ENCODE assay signal across 45 mouse cellular contexts in the genomic region with DNA sequence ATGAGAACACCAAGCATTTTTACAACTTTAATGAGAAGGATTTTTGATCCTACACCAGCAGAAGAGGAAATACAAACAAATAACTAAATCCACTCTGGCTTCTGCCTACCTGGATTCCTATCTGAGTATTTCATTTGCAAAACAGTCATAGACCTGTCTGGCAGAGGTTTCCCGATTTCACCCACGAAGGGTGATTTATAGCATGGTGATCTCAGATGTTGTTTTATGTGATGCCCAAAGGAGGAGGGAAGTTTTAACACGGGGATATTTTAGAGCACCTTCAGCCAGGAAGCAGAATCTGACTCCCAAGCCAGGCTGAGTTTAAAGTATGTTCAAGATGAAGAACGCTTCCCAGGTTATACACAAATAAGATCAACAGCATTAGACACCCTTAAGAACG. TPM values are rescaled to one million over a fixed set of nuclear protein-coding genes. Genes with fewer than 3 reads are reported as not detected.
"Had no signal": no experiment of that assay in that cellular context is flagged by ENCODE, and none has a peak within 500 bp of the region (broad histone marks: within the 10 kb centered on the region; RNA-seq: fewer than 3 reads in every experiment).

No protein-coding gene starts in this region.

- DNase-seq: left cerebral cortex, postnatal 4 days; liver; liver, embryonic 13.5 days; liver, postnatal 0 days; lung, adult 18-20 months; lung, adult 2 months; lung, embryonic 14.5 days; lung, postnatal 10 days; lung, postnatal 14 days; lung, postnatal 36 days; lung, postnatal 4 days; midbrain, embryonic 14.5 days had no signal

RNA-seq across cellular contexts. Expression of a gene that starts 13.4 kb away (rescaled TPM):
- total RNA-seq: left cerebral cortex, postnatal 10 days; left cerebral cortex, postnatal 14 days; left cerebral cortex, postnatal 25 days; left cerebral cortex, postnatal 36 days; left cerebral cortex, postnatal 4 days; megakaryocyte progenitor cell, adult 5-6 weeks; megakaryocyte, adult 5-6 weeks; megakaryocyte-erythroid progenitor cell, adult 5-6 weeks; midbrain, postnatal 0 days; monocyte, adult 5-6 weeks had no signal
- polyA plus RNA-seq: limb, embryonic 10.5 days; limb, embryonic 11.5 days; limb, embryonic 12.5 days; limb, embryonic 13.5 days; limb, embryonic 14.5 days; limb, embryonic 15.5 days; liver, embryonic 11.5 days; liver, embryonic 12.5 days; liver, embryonic 13.5 days; liver, embryonic 14.5 days; liver, embryonic 15.5 days; liver, embryonic 16.5 days; liver, postnatal 0 days; lung, adult 2 months; lung, embryonic 14.5 days; lung, embryonic 15.5 days; lung, embryonic 16.5 days; lung, postnatal 0 days; macrophage; midbrain, embryonic 10.5 days; midbrain, embryonic 11.5 days; midbrain, embryonic 12.5 days; midbrain, embryonic 13.5 days; midbrain, embryonic 14.5 days; midbrain, embryonic 15.5 days; midbrain, embryonic 16.5 days; midbrain, postnatal 0 days; myocyte; neural tube, embryonic 11.5 days; neural tube, embryonic 12.5 days had no signal

RNA-seq across cellular contexts. Expression of a gene that starts 46.5 kb away (rescaled TPM):
- total RNA-seq: left cerebral cortex, postnatal 10 days; left cerebral cortex, postnatal 14 days; left cerebral cortex, postnatal 25 days; left cerebral cortex, postnatal 36 days; left cerebral cortex, postnatal 4 days; megakaryocyte progenitor cell, adult 5-6 weeks; megakaryocyte, adult 5-6 weeks; megakaryocyte-erythroid progenitor cell, adult 5-6 weeks; midbrain, postnatal 0 days; monocyte, adult 5-6 weeks had no signal
- polyA plus RNA-seq: limb, embryonic 10.5 days; limb, embryonic 11.5 days; limb, embryonic 12.5 days; limb, embryonic 13.5 days; limb, embryonic 14.5 days; limb, embryonic 15.5 days; lung, adult 2 months; lung, embryonic 14.5 days; lung, embryonic 15.5 days; lung, postnatal 0 days; macrophage; midbrain, embryonic 10.5 days; midbrain, embryonic 11.5 days; midbrain, embryonic 12.5 days; midbrain, embryonic 13.5 days; midbrain, embryonic 14.5 days; midbrain, embryonic 15.5 days; midbrain, embryonic 16.5 days; midbrain, postnatal 0 days; myocyte; neural tube, embryonic 11.5 days; neural tube, embryonic 12.5 days had no signal
